ENCODE assay signal across 20 mouse cellular contexts in genomic region chr5:140439117-140439516, GRCm38 (mm10). TPM values are rescaled to one million over a fixed set of nuclear protein-coding genes. Genes with fewer than 3 reads are reported as not detected.
DNase-seq lines count a peak whose midpoint lies in the region; ATAC-seq and TF ChIP-seq lines count a peak whose summit lies in the region.
"Not testable (repeated sequence)": the region's sequence is repeated elsewhere in the genome, so short reads cannot be mapped to it uniquely, and the experiment has no call there.
"Had no signal": no experiment of that assay in that cellular context is flagged by ENCODE, and none has a peak within 500 bp of the region (broad histone marks: within the 10 kb centered on the region; RNA-seq: fewer than 3 reads in every experiment).

No protein-coding gene starts in this region.

- H3K27ac ChIP-seq in forebrain, postnatal 0 days (ENCODE audit: low read depth, low read length); hindbrain, postnatal 0 days; layer of hippocampus, adult 2 months; midbrain, postnatal 0 days (ENCODE audit: low read depth, low read length): not testable (repeated sequence)

- not testable (repeated sequence) for H3K9me3 ChIP-seq in forebrain, postnatal 0 days (ENCODE audit: low read length); hindbrain, postnatal 0 days (ENCODE audit: low read length); midbrain, postnatal 0 days (ENCODE audit: low read length)

- not testable (repeated sequence) for H3K4me2 ChIP-seq in forebrain, postnatal 0 days (ENCODE audit: low read depth); hindbrain, postnatal 0 days (ENCODE audit: low read depth, low read length); midbrain, postnatal 0 days (ENCODE audit: low read depth, low read length, poor library complexity, severe bottlenecking)

- 76% methylated on average over 2 of the region's 6 CpGs for WGBS in forebrain, postnatal 0 days
- WGBS in hindbrain, postnatal 0 days: 92% methylated on average over 2 of the region's 6 CpGs
- WGBS in lung, adult 2 months: 25% methylated on average over 2 of the region's 6 CpGs
- 93% methylated on average over 2 of the region's 6 CpGs for WGBS in midbrain, postnatal 0 days

- ATAC-seq in forebrain, postnatal 0 days; hindbrain, postnatal 0 days; midbrain, postnatal 0 days (ENCODE audit: low FRiP score): not testable (repeated sequence)

- not testable (repeated sequence) for H3K4me3 ChIP-seq in forebrain, postnatal 0 days (ENCODE audit: low read depth, low read length); hindbrain, postnatal 0 days (ENCODE audit: low read length); layer of hippocampus, adult 2 months; lung, adult 2 months (replicated peaks; ENCODE audit: extremely low read depth, low read depth, low read length); midbrain, postnatal 0 days (ENCODE audit: low read depth, low read length)

- peak; percentile 51 for TF ChIP-seq CTCF in forebrain, postnatal 0 days (IDR thresholded peaks at IDR 0.05; ENCODE audit: low read depth)
- peak; percentile 52 for TF ChIP-seq CTCF in hindbrain, postnatal 0 days (IDR thresholded peaks at IDR 0.05; ENCODE audit: low read depth)
- peak; percentile 22 for TF ChIP-seq CTCF in layer of hippocampus, adult 2 months (conservative IDR thresholded peaks at IDR 0.05)
- peak; percentile 41; the same call in 1 of the 2 replicates for TF ChIP-seq CTCF in lung, adult 2 months (IDR thresholded peaks at IDR 0.05; ENCODE audit: insufficient read depth, low read length)
- TF ChIP-seq CTCF in midbrain, postnatal 0 days (IDR thresholded peaks at IDR 0.05): peak; percentile 40

- peak; percentile 16 for DNase-seq in CD4-positive, CD25-positive, alpha-beta regulatory T cell, adult 2 months (ENCODE audit: low read depth, low spot score)
- DNase-seq in brain, adult 2 months (ENCODE audit: low read depth, low spot score): peak; percentile 51
- DNase-seq in forebrain, postnatal 0 days; hindbrain, postnatal 0 days (ENCODE audit: low spot score); layer of hippocampus, adult 2 months (ENCODE audit: low spot score in 2 of 2); lung, adult 2 months; midbrain, postnatal 0 days (ENCODE audit: low spot score): not testable (repeated sequence)

- peaks cover 76% of the 10 kb centered on the region for H3K36me3 ChIP-seq in forebrain, postnatal 0 days (ENCODE audit: insufficient read depth)
- H3K36me3 ChIP-seq in hindbrain, postnatal 0 days (ENCODE audit: insufficient read depth, low read length): peaks cover 75% of the 10 kb centered on the region
- H3K36me3 ChIP-seq in midbrain, postnatal 0 days (ENCODE audit: insufficient read depth, low read length): peaks cover 70% of the 10 kb centered on the region

- H3K4me1 ChIP-seq in forebrain, postnatal 0 days (ENCODE audit: insufficient read depth); hindbrain, postnatal 0 days (ENCODE audit: insufficient read depth, low read length); lung, adult 2 months (ENCODE audit: control insufficient read depth, insufficient read depth, low read length); midbrain, postnatal 0 days (ENCODE audit: insufficient read depth, low read length): not testable (repeated sequence)

- H3K9ac ChIP-seq in forebrain, postnatal 0 days; hindbrain, postnatal 0 days (replicated peaks; ENCODE audit: low read length); midbrain, postnatal 0 days (replicated peaks; ENCODE audit: low read length, poor library complexity, severe bottlenecking): not testable (repeated sequence)

- H3K27me3 ChIP-seq in forebrain, postnatal 0 days (ENCODE audit: insufficient read depth, low read length); hindbrain, postnatal 0 days (ENCODE audit: insufficient read depth, low read length); midbrain, postnatal 0 days (ENCODE audit: insufficient read depth, low read length): not testable (repeated sequence)

- TF ChIP-seq POLR2A in lung, adult 2 months (IDR thresholded peaks at IDR 0.05; ENCODE audit: borderline replicate concordance, extremely low read depth, low read depth, low read length): not testable (repeated sequence)

RNA-seq across cellular contexts. Expression of gene Gm4869, which starts 6.3 kb away (rescaled TPM):
- total RNA-seq in forebrain, postnatal 0 days (2014; rRNA removed): 0.10 TPM in 1 of 2 replicates, not detected in the other
- not detected in 2 replicates for polyA plus RNA-seq in forebrain, postnatal 0 days (2015; fragmentation: Nextera tagmentation; extraction: Ambion mirVana)
- total RNA-seq in hindbrain, postnatal 0 days (2014; rRNA removed): not detected in 2 replicates
- not detected in 2 replicates for polyA plus RNA-seq in hindbrain, postnatal 0 days (2015; fragmentation: Nextera tagmentation; extraction: Ambion mirVana)
- not detected for total RNA-seq in layer of hippocampus, adult 2 months (2021)
- polyA plus RNA-seq in lung, adult 2 months (2012; rRNA removed): 0.05 TPM in 1 of 2 replicates, not detected in the other
- not detected in 2 replicates for total RNA-seq in midbrain, postnatal 0 days (2014; rRNA removed)
- polyA plus RNA-seq in midbrain, postnatal 0 days (2015; fragmentation: Nextera tagmentation; extraction: Ambion mirVana): not detected in 2 replicates
- total RNA-seq: G1E; gastrocnemius, postnatal 14 days; heart, adult 8-10 months; heart, postnatal 36 days had no signal
- polyA plus RNA-seq: embryonic facial prominence, embryonic 10.5 days; erythroblast, embryonic 14.5 days; forebrain, embryonic 11.5 days; forebrain, embryonic 15.5 days; G1E; gonadal fat pad, adult 2 months; heart, embryonic 12.5 days; heart, embryonic 16.5 days; hindbrain, embryonic 15.5 days; inflammation-experienced regulatory T-cells, adult 6 months had no signal

RNA-seq across cellular contexts. Expression of gene Eif3b, which starts 20.0 kb away (rescaled TPM):
- 32.3 and 41.4 TPM in 2 replicates for total RNA-seq in forebrain, postnatal 0 days (2014; rRNA removed)
- 64.0 and 73.0 TPM in 2 replicates for polyA plus RNA-seq in forebrain, postnatal 0 days (2015; fragmentation: Nextera tagmentation; extraction: Ambion mirVana)
- 43.8 TPM in 2 replicates for total RNA-seq in hindbrain, postnatal 0 days (2014; rRNA removed)
- polyA plus RNA-seq in hindbrain, postnatal 0 days (2015; fragmentation: Nextera tagmentation; extraction: Ambion mirVana): 60.2 and 63.2 TPM in 2 replicates
- 10 to 100 TPM; 83.9 to 86.7 TPM for total RNA-seq in layer of hippocampus, adult 2 months (2021)
- polyA plus RNA-seq in lung, adult 2 months (2012; rRNA removed): 83.0 and 86.2 TPM in 2 replicates
- total RNA-seq in midbrain, postnatal 0 days (2014; rRNA removed): 36.6 and 41.3 TPM in 2 replicates
- polyA plus RNA-seq in midbrain, postnatal 0 days (2015; fragmentation: Nextera tagmentation; extraction: Ambion mirVana): 53.7 and 54.5 TPM in 2 replicates

RNA-seq across cellular contexts. Expression of gene Snx8, which starts 50.1 kb away (rescaled TPM):
- total RNA-seq in forebrain, postnatal 0 days (2014; rRNA removed): 42.8 and 54.6 TPM in 2 replicates
- 21.1 and 31.1 TPM in 2 replicates for polyA plus RNA-seq in forebrain, postnatal 0 days (2015; fragmentation: Nextera tagmentation; extraction: Ambion mirVana)
- 68.0 and 79.6 TPM in 2 replicates for total RNA-seq in hindbrain, postnatal 0 days (2014; rRNA removed)
- polyA plus RNA-seq in hindbrain, postnatal 0 days (2015; fragmentation: Nextera tagmentation; extraction: Ambion mirVana): 36.2 TPM in 2 replicates
- total RNA-seq in layer of hippocampus, adult 2 months (2021): 10 to 100 TPM in 1 of 2 experiments, 1 to 10 TPM in 1; 9.8 to 12.1 TPM
- 18.7 and 20.0 TPM in 2 replicates for polyA plus RNA-seq in lung, adult 2 months (2012; rRNA removed)
- total RNA-seq in midbrain, postnatal 0 days (2014; rRNA removed): 78.4 and 86.8 TPM in 2 replicates
- 46.9 and 48.9 TPM in 2 replicates for polyA plus RNA-seq in midbrain, postnatal 0 days (2015; fragmentation: Nextera tagmentation; extraction: Ambion mirVana)
